Mouse (Mus musculus): ENCODE results near the gene Zfp84.
"Not testable (repeated sequence)": the region's sequence is repeated elsewhere in the genome, so short reads cannot be mapped to it uniquely, and the experiment has no call there.

The Zfp84 gene

GRCm38 (mm10) chr7:29768090-29768900, at the start of gene Zfp84:
TSS of gene Zfp84 (plus strand) at chr7:29768552.
- peak; percentile 92 for DNase-seq (ENCODE audit: low read depth)

GRCm38 (mm10) chr7:29725461-29726142, 42.8 kb upstream of the Zfp84 start:
- DNase-seq (ENCODE audit: low read depth) = peak; percentile 8

- DNase-seq (ENCODE audit: low read depth) = not testable (repeated sequence)
Observed at GRCm38 (mm10) chr7:29726860-29727259, 41.5 kb upstream of the Zfp84 start, which contains the start of gene Catsperg2. TSS of gene Catsperg2 (minus strand) at chr7:29727032.

- no peak for DNase-seq (ENCODE audit: low read depth)
Observed at GRCm38 (mm10) chr7:29728055-29728454, 40.3 kb upstream of the Zfp84 start.

GRCm38 (mm10) chr7:29742258-29742657, 26.1 kb upstream of the Zfp84 start:
- no peak for DNase-seq (ENCODE audit: low read depth)

- peak; percentile 50 for DNase-seq (ENCODE audit: low read depth)
Observed at GRCm38 (mm10) chr7:29760476-29760875, 7.9 kb upstream of the Zfp84 start.

- DNase-seq (ENCODE audit: low read depth) = no peak
Observed at GRCm38 (mm10) chr7:29764702-29765101, 3.6 kb upstream of the Zfp84 start.

GRCm38 (mm10) chr7:29767058-29767686, 1.2 kb upstream of the Zfp84 start:
- DNase-seq (ENCODE audit: low read depth) = peak; percentile 90

GRCm38 (mm10) chr7:29768980-29769379, 628 bp downstream of the Zfp84 start:
- no peak for DNase-seq (ENCODE audit: low read depth)

- no peak for DNase-seq (ENCODE audit: low read depth)
Observed at GRCm38 (mm10) chr7:29773503-29773902, 5.2 kb downstream of the Zfp84 start.

- no peak for DNase-seq (ENCODE audit: low read depth)
Observed at GRCm38 (mm10) chr7:29774371-29774770, 6.0 kb downstream of the Zfp84 start.

- DNase-seq (ENCODE audit: low read depth) = no peak
Observed at GRCm38 (mm10) chr7:29776568-29776967, 8.2 kb downstream of the Zfp84 start.

GRCm38 (mm10) chr7:29777372-29777771, 9.0 kb downstream of the Zfp84 start:
- DNase-seq (ENCODE audit: low read depth) = no peak

GRCm38 (mm10) chr7:29783871-29784551, 15.7 kb downstream of the Zfp84 start, which contains the start of gene Zfp30:
TSS of gene Zfp30 (plus strand) at chr7:29783998.
- peak; percentile 96 for DNase-seq (ENCODE audit: low read depth)

- DNase-seq (ENCODE audit: low read depth) = peak; percentile 45
Observed at GRCm38 (mm10) chr7:29785023-29785422, 16.7 kb downstream of the Zfp84 start.

- DNase-seq (ENCODE audit: low read depth) = no peak
Observed at GRCm38 (mm10) chr7:29785888-29786287, 17.5 kb downstream of the Zfp84 start.

GRCm38 (mm10) chr7:29792906-29793305, 24.6 kb downstream of the Zfp84 start:
- DNase-seq (ENCODE audit: low read depth) = peak; percentile 38

GRCm38 (mm10) chr7:29807046-29807445, 38.7 kb downstream of the Zfp84 start:
- DNase-seq (ENCODE audit: low read depth) = no peak

GRCm38 (mm10) chr7:29812244-29812643, 43.9 kb downstream of the Zfp84 start:
- DNase-seq (ENCODE audit: low read depth) = no peak

- DNase-seq (ENCODE audit: low read depth) = no peak
Observed at GRCm38 (mm10) chr7:29814381-29814780, 46.0 kb downstream of the Zfp84 start.

GRCm38 (mm10) chr7:29815061-29815784, 46.9 kb downstream of the Zfp84 start:
- DNase-seq (ENCODE audit: low read depth) = no peak
